Mouse (Mus musculus) frontal cortex, postnatal 10 days (tissue): ENCODE data around the gene Ccdc17.

Source experiments
- DNase-seq, 2 experiments: peaks; one replicate each; pipeline ENCODE4 v3.0.0; 2022; ENCODE audit warnings: low spot score in 2 of 2, mixed read lengths in 1 of 2

The Ccdc17 gene

GRCm38 (mm10) chr4:116644326-116644725 is 47.9 kb downstream of the Ccdc17 start:
- no peak for DNase-seq

- no peak for DNase-seq
Measured at GRCm38 (mm10) chr4:116645624-116646023, 49.2 kb downstream of the Ccdc17 start.

DNA sequence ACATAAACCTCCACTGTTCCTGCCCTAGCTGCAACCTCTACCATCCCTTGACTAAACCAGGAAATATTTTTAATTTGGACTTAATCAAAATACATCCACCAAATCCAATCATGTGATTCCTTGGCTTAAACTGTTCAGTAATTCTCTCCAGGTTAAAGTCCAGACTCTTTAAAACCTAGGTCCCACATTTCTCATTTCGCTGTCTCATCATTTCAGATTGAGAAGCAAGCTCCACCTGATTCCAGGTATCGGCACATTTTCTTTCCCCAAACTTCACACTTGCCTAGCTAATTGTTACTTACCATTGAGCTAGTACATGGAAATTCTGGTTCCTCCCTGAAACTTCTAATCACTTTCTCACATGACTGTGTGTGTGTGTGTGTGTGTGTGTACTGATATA is 53.0 kb downstream of the Ccdc17 start:
- DNase-seq, result no peak
